Mouse (Mus musculus) lung, embryonic 15.5 days (tissue): Measurements from ENCODE around the gene Actl11. TPM values are rescaled to one million over a fixed set of nuclear protein-coding genes. Genes with fewer than 3 reads are reported as not detected.
A peak's percentile ranks its signal among the peaks of the same experiment; 100 is the strongest.

Experiments used
- ATAC-seq: fragments of 200-750 bp; cut with Nextera tagmentation; 2 replicates; pipeline ENCODE4 v1.8.0; 2017; ENCODE audit warnings: moderate number of reproducible peaks, borderline replicate concordance; ENCODE audit not compliant: low FRiP score, low TSS enrichment; ENCODE audit errors: extremely low read depth
- H3K27ac ChIP-seq: fragments of 300-500 bp; sonication (generic); 2 replicates; pipeline ENCODE4 v1.5.1; 2015; ENCODE audit warnings: moderate library complexity, mild to moderate bottlenecking, inconsistent platforms
- H3K27me3 ChIP-seq: fragments of 300-500 bp; sonication (generic); 2 replicates; pipeline ENCODE4 v1.6.1; 2015; ENCODE audit warnings: inconsistent platforms
- H3K36me3 ChIP-seq: fragments of 300-500 bp; sonication (generic); 2 replicates; pipeline ENCODE4 v1.6.1; 2015; ENCODE audit warnings: inconsistent platforms
- H3K4me1 ChIP-seq: fragments of 300-500 bp; sonication (generic); 2 replicates; pipeline ENCODE4 v1.6.1; 2015; ENCODE audit warnings: inconsistent platforms
- H3K4me2 ChIP-seq: fragments of 300-500 bp; sonication (generic); 2 replicates; pipeline ENCODE4 v1.6.1; 2015; ENCODE audit warnings: inconsistent platforms, mild to moderate bottlenecking, moderate library complexity
- H3K4me3 ChIP-seq: fragments of 300-500 bp; sonication (generic); 2 replicates; pipeline ENCODE4 v1.5.1; 2015; ENCODE audit warnings: mild to moderate bottlenecking, inconsistent platforms
- H3K9ac ChIP-seq: fragments of 300-500 bp; sonication (generic); 2 replicates; pipeline ENCODE4 v1.6.1; 2015; ENCODE audit warnings: inconsistent platforms
- H3K9me3 ChIP-seq: fragments of 300-500 bp; sonication (generic); 2 replicates; pipeline ENCODE4 v1.6.1; 2016; ENCODE audit warnings: inconsistent platforms
- WGBS: fragments of 180-500 bp; shearing (Covaris S2); methylation state at CpG from one replicate; pipeline ENCODE4 v1.1.7; 2015; 5-methylcytosine and 5-hydroxymethylcytosine counted together
- polyA plus RNA-seq: library from polyadenylated mRNA; unstranded; fragments of >200 nt; fragmentation: Nextera tagmentation; extraction: Ambion mirVana; gene quantifications from 2 replicates; pipeline ENCODE4 v1.2.1, GENCODE M21; 2015

Actl11 gene
- polyA plus RNA-seq, 1 experiment from 2014 or later, result not detected

DNA sequence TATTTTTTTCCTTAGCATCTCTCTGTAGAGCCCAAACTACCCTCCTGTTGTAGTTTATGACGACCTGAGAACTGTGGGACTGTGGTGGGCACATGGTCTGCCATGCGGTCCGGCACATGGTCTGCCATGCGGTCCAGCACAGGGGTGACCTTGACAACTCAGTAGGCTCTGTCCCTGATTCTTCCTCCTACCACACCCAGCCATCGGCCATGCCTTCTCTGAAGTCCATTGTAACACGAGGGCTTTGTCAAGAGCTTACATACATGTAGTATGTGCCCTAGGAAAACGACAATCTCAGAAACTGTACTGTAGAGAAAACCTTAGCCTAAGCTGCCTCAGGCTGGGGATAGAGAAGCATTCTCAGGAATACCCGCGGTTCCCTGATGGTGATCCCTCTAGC lies 36.4 kb downstream of the Actl11 start:
- H3K36me3 ChIP-seq, result peaks cover 40% of the 10 kb centered on the region
- H3K4me1 ChIP-seq, result peaks cover 5% of the 10 kb centered on the region; the same call in 1 of the 2 replicates
- H3K9me3 ChIP-seq, result no peaks in the 10 kb centered on the region
- H3K27ac ChIP-seq, result no peak overlapping the region
- H3K27me3 ChIP-seq, result no peaks in the 10 kb centered on the region
- no peak for ATAC-seq
- no peak overlapping the region for H3K9ac ChIP-seq
- H3K4me2 ChIP-seq, result no peak overlapping the region
- no peak overlapping the region for H3K4me3 ChIP-seq
- 90% methylated on average over 9 of the region's 9 CpGs for WGBS

DNA sequence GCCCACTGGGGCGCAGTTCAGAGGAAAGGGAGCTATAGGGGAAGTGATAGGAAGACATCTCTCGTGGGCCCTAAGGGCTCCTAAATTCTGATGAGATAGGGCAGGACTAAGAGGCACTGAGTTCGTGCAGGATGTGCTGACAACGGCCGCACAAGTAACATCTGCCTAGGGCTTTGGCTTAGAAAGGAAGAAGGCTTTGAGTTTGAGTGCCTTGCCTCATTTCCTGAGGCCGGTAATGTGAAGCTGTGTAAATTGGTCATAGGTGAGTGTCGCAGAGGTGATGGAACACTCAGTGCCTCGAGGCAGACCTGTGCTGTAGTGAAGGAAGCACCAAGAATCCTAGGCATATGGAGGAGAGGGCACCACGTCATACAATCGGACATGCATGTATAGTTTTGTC lies 38.4 kb downstream of the Actl11 start:
- H3K4me2 ChIP-seq, result no peak overlapping the region
- H3K4me1 ChIP-seq, result peaks cover 9% of the 10 kb centered on the region; the same call in 1 of the 2 replicates
- no peak overlapping the region for H3K27ac ChIP-seq
- H3K9ac ChIP-seq, result no peak overlapping the region
- H3K9me3 ChIP-seq, result no peaks in the 10 kb centered on the region
- H3K4me3 ChIP-seq, result no peak overlapping the region
- no peak for ATAC-seq
- H3K36me3 ChIP-seq, result peaks cover 27% of the 10 kb centered on the region
- 80% methylated on average over 10 of the region's 10 CpGs for WGBS
- no peaks in the 10 kb centered on the region for H3K27me3 ChIP-seq

- Histone ChIP-seq H3K36me3 (peaks cover 21% of the 10 kb centered on the region), H3K4me3 (no peak overlapping the region), H3K27me3 (no peaks in the 10 kb centered on the region), H3K4me1 (peaks cover 11% of the 10 kb centered on the region; the same call in 1 of the 2 replicates), H3K27ac (no peak overlapping the region), H3K9ac (no peak overlapping the region), H3K4me2 (no peak overlapping the region), H3K9me3 (no peaks in the 10 kb centered on the region)
- 81% methylated on average over 6 of the region's 6 CpGs for WGBS
- no peak for ATAC-seq
These were observed 39.2 kb downstream of the Actl11 start for GRCm38 (mm10) chr9:107967437-107967836.

- H3K27me3 ChIP-seq, result no peaks in the 10 kb centered on the region
- peaks cover 11% of the 10 kb centered on the region; the same call in 1 of the 2 replicates for H3K4me1 ChIP-seq
- WGBS, result 86% methylated on average over 7 of the region's 7 CpGs
- ATAC-seq, result no peak
- H3K27ac ChIP-seq, result no peak overlapping the region
- no peak overlapping the region for H3K9ac ChIP-seq
- H3K4me2 ChIP-seq, result no peak overlapping the region
- peaks cover 17% of the 10 kb centered on the region for H3K36me3 ChIP-seq
- H3K9me3 ChIP-seq, result no peaks in the 10 kb centered on the region
- no peak overlapping the region for H3K4me3 ChIP-seq
These were observed 40.3 kb downstream of the Actl11 start for GRCm38 (mm10) chr9:107968531-107968930.

- Histone ChIP-seq H3K4me1 (peaks cover 12% of the 10 kb centered on the region; the same call in 1 of the 2 replicates), H3K9me3 (no peaks in the 10 kb centered on the region), H3K27me3 (no peaks in the 10 kb centered on the region), H3K4me2 (no peak overlapping the region), H3K9ac (no peak overlapping the region), H3K4me3 (no peak overlapping the region), H3K36me3 (peaks cover 12% of the 10 kb centered on the region), H3K27ac (no peak overlapping the region)
- WGBS, result 65% methylated on average over 5 of the region's 5 CpGs
- no peak for ATAC-seq
These were observed 42.0 kb downstream of the Actl11 start for GRCm38 (mm10) chr9:107970311-107970710.

GRCm38 (mm10) chr9:107971690-107972541 lies 43.6 kb downstream of the Actl11 start:
- no peak overlapping the region for H3K4me3 ChIP-seq
- no peaks in the 10 kb centered on the region for H3K9me3 ChIP-seq
- H3K4me2 ChIP-seq, result no peak overlapping the region
- H3K4me1 ChIP-seq, result peaks cover 12% of the 10 kb centered on the region; the same call in 1 of the 2 replicates
- 64% methylated on average over 8 of the region's 8 CpGs for WGBS
- no peak overlapping the region for H3K9ac ChIP-seq
- H3K36me3 ChIP-seq, result peaks cover 12% of the 10 kb centered on the region
- H3K27me3 ChIP-seq, result no peaks in the 10 kb centered on the region
- peak; percentile 23; the same call in 1 of the 2 replicates for ATAC-seq
- H3K27ac ChIP-seq, result no peak overlapping the region

DNA sequence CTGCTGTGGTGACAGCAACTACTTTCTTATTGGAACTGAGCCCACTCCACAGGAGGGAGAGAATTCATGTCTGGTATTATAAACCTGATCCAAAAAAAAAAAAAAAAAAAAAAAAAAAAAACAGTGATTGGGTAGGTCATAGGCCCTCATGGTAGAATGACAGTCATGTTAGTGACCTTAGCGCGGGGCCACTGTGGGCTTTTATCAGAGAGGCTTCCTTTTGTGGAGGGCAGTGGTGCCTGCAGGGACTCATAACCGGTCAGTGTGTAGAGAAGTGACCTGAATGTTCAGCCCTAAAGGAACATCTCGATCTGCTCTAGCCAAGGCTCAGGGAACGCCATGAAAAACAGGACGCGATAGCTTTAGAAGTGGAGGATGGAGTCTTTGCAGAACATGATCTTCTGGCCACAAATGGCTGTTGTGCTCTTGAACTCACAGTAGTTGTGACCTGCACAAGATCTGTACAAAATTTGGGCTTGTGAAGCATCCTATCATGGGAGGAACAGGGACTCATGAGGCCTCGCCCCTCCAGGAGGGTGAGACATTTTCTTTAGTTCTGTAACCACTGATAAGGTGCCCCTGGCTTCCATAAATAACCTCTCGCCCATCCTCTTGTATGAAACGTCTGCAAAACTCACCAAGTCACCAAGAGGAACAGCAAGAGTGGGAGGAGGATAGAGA lies 46.4 kb downstream of the Actl11 start:
- no peak for ATAC-seq
- Histone ChIP-seq H3K4me2 (no peak overlapping the region), H3K4me3 (no peak overlapping the region), H3K9ac (no peak overlapping the region), H3K27me3 (no peaks in the 10 kb centered on the region), H3K9me3 (no peaks in the 10 kb centered on the region), H3K4me1 (peaks cover 12% of the 10 kb centered on the region; the same call in 1 of the 2 replicates), H3K27ac (peak overlapping the region; percentile 31; the same call in 1 of the 2 replicates), H3K36me3 (peaks cover 5% of the 10 kb centered on the region)
- 69% methylated on average over 10 of the region's 10 CpGs for WGBS

GRCm38 (mm10) chr9:107975399-107976386 lies 47.4 kb downstream of the Actl11 start, which contains the start of gene Uba7:
Uba7 (plus strand) TSS chr9:107975505.
- 62% methylated on average over 12 of the region's 12 CpGs for WGBS
- Histone ChIP-seq H3K4me2 (peak within 1 kb of the TSS; percentile 32), H3K4me3 (0 out of 2 replicates have a peak within 1 kb of the TSS, but pooled peaks have one; percentile 1), H3K9ac (no peak within 1 kb of the TSS), H3K9me3 (no peaks in the 10 kb centered on the region), H3K27me3 (no peaks in the 10 kb centered on the region), H3K4me1 (peaks cover 17% of the 10 kb centered on the region), H3K36me3 (peaks cover 3% of the 10 kb centered on the region), H3K27ac (peak within 1 kb of the TSS; percentile 31; the same call in 1 of the 2 replicates)
- ATAC-seq, result no peak

DNA sequence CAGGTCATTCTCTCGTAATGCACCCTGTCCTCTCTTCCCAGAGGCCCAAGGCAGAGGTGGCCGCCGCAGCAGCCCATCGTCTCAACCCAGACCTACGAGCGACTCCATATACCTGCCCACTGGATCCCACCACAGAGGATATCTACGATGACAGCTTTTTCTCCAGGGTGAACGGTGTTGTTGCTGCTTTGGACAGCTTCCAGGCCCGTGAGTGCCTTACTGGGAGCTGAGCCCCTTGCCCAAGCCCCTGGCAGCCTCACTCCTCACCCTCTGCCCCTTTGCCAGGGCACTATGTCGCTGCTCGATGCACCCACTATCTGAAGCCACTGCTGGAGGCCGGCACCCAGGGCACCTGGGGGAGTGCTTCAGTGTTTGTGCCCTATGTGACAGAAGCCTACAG lies 50.5 kb downstream of the Actl11 start:
- H3K36me3 ChIP-seq, result no peaks in the 10 kb centered on the region
- ATAC-seq, result no peak
- 84% methylated on average over 12 of the region's 12 CpGs for WGBS
- peaks cover 42% of the 10 kb centered on the region for H3K4me1 ChIP-seq
- H3K4me2 ChIP-seq, result no peak overlapping the region
- no peaks in the 10 kb centered on the region for H3K9me3 ChIP-seq
- no peak overlapping the region for H3K27ac ChIP-seq
- H3K4me3 ChIP-seq, result no peak overlapping the region
- H3K27me3 ChIP-seq, result no peaks in the 10 kb centered on the region
- no peak overlapping the region for H3K9ac ChIP-seq
